Mouse (Mus musculus) megakaryocyte, embryonic 14.5 days (primary cell): ENCODE results near the gene Srrt.

Experiments used
- FLI1 ChIP-seq: IDR thresholded peaks from 2 replicates; pipeline ENCODE4 v1.6.1; 2012; ENCODE audit warnings: low read length, inconsistent platforms, mixed read lengths
- GATA1 ChIP-seq: IDR thresholded peaks from 3 replicates; pipeline ENCODE4 v1.6.1; 2012; ENCODE audit warnings: mixed read lengths, low read length, inconsistent platforms, borderline replicate concordance

- no peak for TF ChIP-seq GATA1
- no peak for TF ChIP-seq FLI1
Observed at GRCm38 (mm10) chr5:137320996-137321395, 13.5 kb upstream of the Srrt start.
